Mouse (Mus musculus): Measurements from ENCODE around the gene Snap25. TPM values are rescaled to one million over a fixed set of nuclear protein-coding genes. Genes with fewer than 3 reads are reported as not detected.

Snap25 gene
- total and polyA plus RNA-seq, 2 experiments from 2014 or later: 0.33 TPM; not detected in 1

DNA sequence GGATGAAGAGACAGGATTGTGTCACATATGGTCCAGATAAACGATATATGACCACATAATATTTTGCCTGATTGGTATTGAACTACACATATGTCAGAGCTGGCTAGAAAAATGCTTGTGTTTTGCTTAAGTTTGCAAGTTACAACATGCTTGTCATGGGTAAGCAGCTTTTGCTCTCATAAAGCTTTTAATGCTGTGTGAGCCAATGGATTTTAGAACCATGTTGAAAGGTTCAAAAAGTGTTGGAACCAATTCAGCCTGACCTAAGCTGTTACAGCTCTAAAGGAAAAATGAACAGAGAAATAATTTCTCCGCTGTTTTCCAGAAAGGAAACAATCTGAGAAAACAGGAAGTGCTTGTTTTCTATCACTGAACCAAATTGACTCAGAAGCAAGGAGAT, 64.9 kb downstream of the Snap25 start:
- no peaks in the 10 kb centered on the region for H3K36me3 ChIP-seq (replicated peaks; ENCODE audit: control insufficient read depth, insufficient read depth, low read length)
- no peak overlapping the region for H3K9ac ChIP-seq (replicated peaks; ENCODE audit: low read depth, low read length)
- no peak for ATAC-seq (ENCODE audit: insufficient read depth, low read depth)
- no peaks in the 10 kb centered on the region for H3K9me3 ChIP-seq (replicated peaks; ENCODE audit: control insufficient read depth, low read length)
- H3K4me2 ChIP-seq (ENCODE audit: low read depth, low read length): no peak overlapping the region
- no peak for DNase-seq (ENCODE audit: low spot score)
- H3K4me3 ChIP-seq (ENCODE audit: low read depth, low read length): no peak overlapping the region
- TF ChIP-seq EP300 (IDR thresholded peaks at IDR 0.05; ENCODE audit: low read depth) (no peak), CTCF (IDR thresholded peaks at IDR 0.05; ENCODE audit: low read depth) (no peak)
- H3K4me1 ChIP-seq (ENCODE audit: control insufficient read depth, insufficient read depth): no peaks in the 10 kb centered on the region
- WGBS: 57% methylated on average over 2 of the region's 2 CpGs
- no peaks in the 10 kb centered on the region for H3K27me3 ChIP-seq (ENCODE audit: control insufficient read depth, insufficient read depth, low read length)
- no peak overlapping the region for H3K27ac ChIP-seq (ENCODE audit: low read depth)

- no peaks in the 10 kb centered on the region for H3K4me1 ChIP-seq (ENCODE audit: control insufficient read depth, insufficient read depth)
- WGBS: 75% methylated on average over 3 of the region's 3 CpGs
- H3K9me3 ChIP-seq (replicated peaks; ENCODE audit: control insufficient read depth, low read length): no peaks in the 10 kb centered on the region
- H3K36me3 ChIP-seq (replicated peaks; ENCODE audit: control insufficient read depth, insufficient read depth, low read length): no peaks in the 10 kb centered on the region
- H3K27ac ChIP-seq (ENCODE audit: low read depth): no peak overlapping the region
- H3K9ac ChIP-seq (replicated peaks; ENCODE audit: low read depth, low read length): no peak overlapping the region
- DNase-seq (ENCODE audit: low spot score) (no peak), ATAC-seq (ENCODE audit: insufficient read depth, low read depth) (no peak)
- no peak overlapping the region for H3K4me2 ChIP-seq (ENCODE audit: low read depth, low read length)
- H3K27me3 ChIP-seq (ENCODE audit: control insufficient read depth, insufficient read depth, low read length): no peaks in the 10 kb centered on the region
- TF ChIP-seq EP300 (IDR thresholded peaks at IDR 0.05; ENCODE audit: low read depth) (no peak), CTCF (IDR thresholded peaks at IDR 0.05; ENCODE audit: low read depth) (no peak)
- no peak overlapping the region for H3K4me3 ChIP-seq (ENCODE audit: low read depth, low read length)
Observed at GRCm38 (mm10) chr2:136778674-136779073, 65.4 kb downstream of the Snap25 start.

DNA sequence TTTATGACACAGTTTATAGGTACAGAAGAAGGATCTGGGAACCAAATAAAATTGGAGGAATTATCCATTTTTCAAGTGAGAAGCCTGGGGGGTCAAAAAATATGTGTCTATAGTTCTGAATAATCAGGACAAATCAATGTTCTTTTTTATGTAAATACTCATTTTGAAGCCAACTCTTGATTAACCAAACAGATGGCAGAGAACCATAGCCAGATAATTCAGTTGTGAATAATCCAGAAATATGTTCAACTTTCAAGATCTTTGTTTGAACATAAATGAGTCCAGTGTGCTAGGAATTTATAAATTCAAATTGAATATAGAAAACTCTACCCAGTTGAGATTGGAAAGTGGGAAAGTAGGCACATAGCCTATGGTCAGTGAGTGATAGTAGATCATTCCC, 67.0 kb downstream of the Snap25 start:
- DNase-seq (ENCODE audit: low spot score) (no peak), ATAC-seq (ENCODE audit: insufficient read depth, low read depth) (no peak)
- Histone ChIP-seq H3K4me2 (ENCODE audit: low read depth, low read length) (no peak overlapping the region), H3K27ac (ENCODE audit: low read depth) (no peak overlapping the region), H3K4me3 (ENCODE audit: low read depth, low read length) (no peak overlapping the region), H3K9me3 (replicated peaks; ENCODE audit: control insufficient read depth, low read length) (no peaks in the 10 kb centered on the region), H3K4me1 (ENCODE audit: control insufficient read depth, insufficient read depth) (no peaks in the 10 kb centered on the region), H3K27me3 (ENCODE audit: control insufficient read depth, insufficient read depth, low read length) (no peaks in the 10 kb centered on the region), H3K36me3 (replicated peaks; ENCODE audit: control insufficient read depth, insufficient read depth, low read length) (no peaks in the 10 kb centered on the region), H3K9ac (replicated peaks; ENCODE audit: low read depth, low read length) (no peak overlapping the region)
- TF ChIP-seq EP300 (IDR thresholded peaks at IDR 0.05; ENCODE audit: low read depth): no peak
- no peak for TF ChIP-seq CTCF (IDR thresholded peaks at IDR 0.05; ENCODE audit: low read depth)

- Histone ChIP-seq H3K4me1 (ENCODE audit: control insufficient read depth, insufficient read depth) (no peaks in the 10 kb centered on the region), H3K9me3 (replicated peaks; ENCODE audit: control insufficient read depth, low read length) (no peaks in the 10 kb centered on the region), H3K36me3 (replicated peaks; ENCODE audit: control insufficient read depth, insufficient read depth, low read length) (no peaks in the 10 kb centered on the region), H3K4me3 (ENCODE audit: low read depth, low read length) (no peak overlapping the region), H3K27ac (ENCODE audit: low read depth) (no peak overlapping the region), H3K4me2 (ENCODE audit: low read depth, low read length) (no peak overlapping the region), H3K9ac (replicated peaks; ENCODE audit: low read depth, low read length) (no peak overlapping the region), H3K27me3 (ENCODE audit: control insufficient read depth, insufficient read depth, low read length) (no peaks in the 10 kb centered on the region)
- DNase-seq (ENCODE audit: low spot score): no peak
- TF ChIP-seq EP300 (IDR thresholded peaks at IDR 0.05; ENCODE audit: low read depth) (no peak), CTCF (IDR thresholded peaks at IDR 0.05; ENCODE audit: low read depth) (no peak)
- ATAC-seq (ENCODE audit: insufficient read depth, low read depth): no peak
- 79% methylated on average over 4 of the region's 4 CpGs for WGBS
Observed at GRCm38 (mm10) chr2:136784310-136784709, 71.1 kb downstream of the Snap25 start.

- Histone ChIP-seq H3K4me2 (ENCODE audit: low read depth, low read length) (no peak overlapping the region), H3K4me1 (ENCODE audit: control insufficient read depth, insufficient read depth) (no peaks in the 10 kb centered on the region), H3K36me3 (replicated peaks; ENCODE audit: control insufficient read depth, insufficient read depth, low read length) (no peaks in the 10 kb centered on the region), H3K9me3 (replicated peaks; ENCODE audit: control insufficient read depth, low read length) (no peaks in the 10 kb centered on the region), H3K27me3 (ENCODE audit: control insufficient read depth, insufficient read depth, low read length) (no peaks in the 10 kb centered on the region), H3K27ac (ENCODE audit: low read depth) (no peak overlapping the region), H3K9ac (replicated peaks; ENCODE audit: low read depth, low read length) (no peak overlapping the region), H3K4me3 (ENCODE audit: low read depth, low read length) (no peak overlapping the region)
- DNase-seq (ENCODE audit: low spot score): no peak
- TF ChIP-seq EP300 (IDR thresholded peaks at IDR 0.05; ENCODE audit: low read depth): no peak
- no peak for TF ChIP-seq CTCF (IDR thresholded peaks at IDR 0.05; ENCODE audit: low read depth)
- ATAC-seq (ENCODE audit: insufficient read depth, low read depth): no peak
- WGBS: 57% methylated on average over 4 of the region's 4 CpGs
Observed at GRCm38 (mm10) chr2:136788379-136788778, 75.1 kb downstream of the Snap25 start.

DNA sequence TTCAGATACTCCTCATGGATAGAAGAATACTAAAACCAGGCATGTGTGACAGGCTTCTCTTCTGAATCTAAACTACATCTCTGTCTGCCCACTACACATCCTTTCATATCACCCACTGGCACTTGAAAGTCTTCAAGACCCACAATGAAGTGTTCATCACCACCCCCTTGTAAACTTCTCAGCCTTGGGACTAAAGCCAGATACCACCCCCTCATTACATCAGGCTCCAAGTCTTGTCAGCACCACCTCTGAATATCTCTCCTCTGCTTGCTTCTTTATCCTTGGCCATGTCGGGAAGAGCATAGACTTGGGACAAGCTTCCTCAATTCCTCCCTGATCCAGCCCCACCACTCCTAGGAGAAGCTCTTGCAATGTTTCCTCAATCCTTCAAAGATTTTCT, 83.3 kb downstream of the Snap25 start:
- ATAC-seq (ENCODE audit: insufficient read depth, low read depth) (no peak), DNase-seq (ENCODE audit: low spot score) (no peak)
- H3K9ac ChIP-seq (replicated peaks; ENCODE audit: low read depth, low read length): no peak overlapping the region
- TF ChIP-seq EP300 (IDR thresholded peaks at IDR 0.05; ENCODE audit: low read depth) (no peak), CTCF (IDR thresholded peaks at IDR 0.05; ENCODE audit: low read depth) (no peak)
- H3K9me3 ChIP-seq (replicated peaks; ENCODE audit: control insufficient read depth, low read length): no peaks in the 10 kb centered on the region
- no peak overlapping the region for H3K27ac ChIP-seq (ENCODE audit: low read depth)
- H3K36me3 ChIP-seq (replicated peaks; ENCODE audit: control insufficient read depth, insufficient read depth, low read length): no peaks in the 10 kb centered on the region
- no peak overlapping the region for H3K4me2 ChIP-seq (ENCODE audit: low read depth, low read length)
- WGBS: 36% methylated on average over 1 of the region's 1 CpGs
- no peak overlapping the region for H3K4me3 ChIP-seq (ENCODE audit: low read depth, low read length)
- no peaks in the 10 kb centered on the region for H3K4me1 ChIP-seq (ENCODE audit: control insufficient read depth, insufficient read depth)
- H3K27me3 ChIP-seq (ENCODE audit: control insufficient read depth, insufficient read depth, low read length): no peaks in the 10 kb centered on the region

All from heart, postnatal 0 days (tissue).